Mouse (Mus musculus): ENCODE results near the gene Hspa1b. TPM values are rescaled to one million over a fixed set of nuclear protein-coding genes. Genes with fewer than 3 reads are reported as not detected.

The Hspa1b gene
- polyA plus RNA-seq, 1 experiment = not detected

- Histone ChIP-seq H3K4me1 (ENCODE audit: control insufficient read depth, insufficient read depth, low read length) (no peaks in the 10 kb centered on the region), H3K4me3 (ENCODE audit: insufficient read depth, low read depth, low read length) (no peak overlapping the region), H3K27ac (ENCODE audit: insufficient read depth, low read depth, low read length) (no peak overlapping the region)
- 72% methylated on average over 9 of the region's 9 CpGs for whole genome bisulfite sequencing
- no peak for TF ChIP-seq CTCF (IDR thresholded peaks at IDR 0.05; ENCODE audit: insufficient read depth, low read depth, low read length)
- no peak for TF ChIP-seq POLR2A (IDR thresholded peaks at IDR 0.05; ENCODE audit: insufficient read depth, low read depth, low read length)
Measured at GRCm38 (mm10) chr17:34917188-34917587, 41.9 kb downstream of the Hspa1b start.

- Histone ChIP-seq H3K4me3 (ENCODE audit: insufficient read depth, low read depth, low read length) (no peak overlapping the region), H3K27ac (ENCODE audit: insufficient read depth, low read depth, low read length) (no peak overlapping the region), H3K4me1 (ENCODE audit: control insufficient read depth, insufficient read depth, low read length) (0 out of 2 replicates have a peak, but pooled peaks cover 2% of the 10 kb centered on the region)
- no peak for TF ChIP-seq POLR2A (IDR thresholded peaks at IDR 0.05; ENCODE audit: insufficient read depth, low read depth, low read length)
- no peak for TF ChIP-seq CTCF (IDR thresholded peaks at IDR 0.05; ENCODE audit: insufficient read depth, low read depth, low read length)
- 90% methylated on average over 5 of the region's 5 CpGs for WGBS
Measured at GRCm38 (mm10) chr17:34916316-34916715, 42.7 kb downstream of the Hspa1b start.

DNA sequence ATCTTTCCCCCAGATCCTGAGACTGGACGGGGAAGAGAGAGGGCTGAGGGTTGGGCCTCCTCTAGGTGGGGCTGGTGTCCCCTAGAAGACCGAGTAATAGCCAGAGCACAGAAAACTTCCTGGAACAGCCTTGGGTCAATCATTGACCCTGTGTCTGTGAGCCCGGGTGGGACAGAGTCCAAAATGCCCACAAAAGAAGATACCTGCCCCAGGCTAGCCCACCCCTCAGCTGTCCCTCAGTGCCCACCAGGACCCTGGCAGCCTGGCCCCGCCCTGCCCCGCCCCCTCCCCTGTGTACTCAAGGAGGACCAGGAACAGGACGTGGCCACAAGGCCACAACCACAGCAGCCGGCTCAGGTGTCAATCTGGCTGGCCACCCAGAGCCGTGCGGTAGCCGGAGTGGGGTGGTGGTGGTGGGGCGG lies 43.6 kb downstream of the Hspa1b start:
- TF ChIP-seq POLR2A (IDR thresholded peaks at IDR 0.05; ENCODE audit: insufficient read depth, low read depth, low read length) = no peak
- no peak for TF ChIP-seq CTCF (IDR thresholded peaks at IDR 0.05; ENCODE audit: insufficient read depth, low read depth, low read length)
- Histone ChIP-seq H3K4me1 (ENCODE audit: control insufficient read depth, insufficient read depth, low read length) (0 out of 2 replicates have a peak, but pooled peaks cover 2% of the 10 kb centered on the region), H3K27ac (ENCODE audit: insufficient read depth, low read depth, low read length) (no peak overlapping the region), H3K4me3 (ENCODE audit: insufficient read depth, low read depth, low read length) (no peak overlapping the region)
- 27% methylated on average over 11 of the region's 11 CpGs for WGBS

DNA sequence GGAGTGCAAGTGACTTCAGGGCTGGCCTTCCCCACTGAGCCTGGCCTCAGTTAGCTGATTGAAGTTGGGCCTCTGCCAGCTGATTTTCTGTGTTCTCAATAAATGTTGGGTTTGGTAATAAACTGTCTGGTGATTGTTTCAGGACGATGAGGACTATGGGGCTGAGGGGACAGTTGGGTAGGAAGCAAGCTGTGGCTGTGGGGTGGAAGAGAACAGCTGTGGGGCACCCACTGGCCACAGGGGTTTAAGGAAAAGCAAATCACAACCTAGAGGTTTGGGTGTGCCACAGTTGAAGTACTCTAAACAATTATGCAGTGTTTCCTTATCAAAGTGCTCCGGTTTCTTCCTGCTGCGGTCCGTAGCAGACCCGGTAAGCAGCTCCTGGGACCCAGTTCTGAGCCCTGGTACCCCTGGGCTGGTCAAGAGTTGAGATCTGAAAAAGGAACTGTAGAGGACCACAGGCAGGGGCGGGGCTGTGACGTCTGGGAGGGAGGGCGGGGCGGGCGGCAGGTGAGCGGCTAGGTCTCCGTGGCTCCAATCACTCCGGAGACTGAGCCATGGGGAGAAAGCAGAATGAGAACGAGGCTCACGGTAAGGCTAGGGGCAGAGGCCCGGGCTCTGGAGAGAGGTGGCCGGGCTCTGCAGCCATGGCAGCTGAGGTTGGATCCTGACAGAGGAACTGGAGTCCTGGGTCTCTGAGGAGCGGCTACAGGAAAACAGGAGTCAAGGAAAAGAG lies 44.9 kb downstream of the Hspa1b start, which contains the start of gene Slc44a4:
Gene Slc44a4 (plus strand): TSS at position 537 of the 736 bp plus-strand sequence.
- no peak within 1 kb of the TSS for H3K27ac ChIP-seq (ENCODE audit: insufficient read depth, low read depth, low read length)
- H3K4me1 ChIP-seq (ENCODE audit: control insufficient read depth, insufficient read depth, low read length) = 0 out of 2 replicates have a peak, but pooled peaks cover 2% of the 10 kb centered on the region
- TF ChIP-seq CTCF (IDR thresholded peaks at IDR 0.05; ENCODE audit: insufficient read depth, low read depth, low read length) (no peak), POLR2A (IDR thresholded peaks at IDR 0.05; ENCODE audit: insufficient read depth, low read depth, low read length) (no peak)
- 48% methylated on average over 18 of the region's 18 CpGs for WGBS
- H3K4me3 ChIP-seq (ENCODE audit: insufficient read depth, low read depth, low read length) = no peak within 1 kb of the TSS

DNA sequence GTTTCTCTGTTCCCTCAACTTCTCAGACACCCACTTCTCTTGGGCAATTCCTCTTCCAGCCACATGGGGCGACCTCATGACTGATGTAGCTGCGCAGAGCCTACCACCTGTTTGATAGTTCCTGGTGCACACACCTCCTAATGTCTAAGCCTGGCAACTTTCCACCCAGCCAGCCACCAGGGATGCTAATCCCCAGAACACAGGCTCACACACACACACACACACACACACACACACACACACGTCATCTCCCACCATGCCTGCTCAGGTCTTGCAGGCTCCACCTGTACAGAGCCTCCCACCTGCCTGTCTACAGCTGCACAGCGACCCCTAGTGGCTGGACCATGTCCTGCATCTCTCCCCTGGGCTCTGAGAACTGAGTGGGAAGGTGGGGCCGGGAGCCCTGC lies 47.1 kb downstream of the Hspa1b start:
- 36% methylated on average over 5 of the region's 5 CpGs for WGBS
- Histone ChIP-seq H3K27ac (ENCODE audit: insufficient read depth, low read depth, low read length) (no peak overlapping the region), H3K4me3 (ENCODE audit: insufficient read depth, low read depth, low read length) (no peak overlapping the region), H3K4me1 (ENCODE audit: control insufficient read depth, insufficient read depth, low read length) (0 out of 2 replicates have a peak, but pooled peaks cover 2% of the 10 kb centered on the region)
- TF ChIP-seq POLR2A (IDR thresholded peaks at IDR 0.05; ENCODE audit: insufficient read depth, low read depth, low read length) (no peak), CTCF (IDR thresholded peaks at IDR 0.05; ENCODE audit: insufficient read depth, low read depth, low read length) (peak; percentile 91)

DNA sequence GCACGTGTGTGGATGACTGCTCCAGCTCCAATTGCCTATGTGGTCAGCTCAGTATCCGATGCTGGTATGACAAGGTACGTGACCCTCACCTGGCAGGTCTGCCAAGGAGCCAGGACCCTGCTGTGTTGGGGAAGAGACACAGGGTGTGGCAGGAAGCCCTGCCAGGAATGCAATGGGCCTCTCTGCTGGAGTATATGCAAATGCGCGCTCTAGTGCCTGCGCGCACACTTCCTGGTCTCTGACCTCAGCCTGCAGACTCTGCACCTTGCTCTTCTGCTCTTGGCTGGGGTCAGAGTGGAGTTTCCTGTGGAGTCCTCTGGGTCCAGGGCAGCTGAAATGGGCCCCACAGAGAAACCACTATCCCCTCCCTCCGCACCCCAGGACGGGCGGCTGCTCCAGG lies 48.1 kb downstream of the Hspa1b start:
- TF ChIP-seq POLR2A (IDR thresholded peaks at IDR 0.05; ENCODE audit: insufficient read depth, low read depth, low read length) (no peak), CTCF (IDR thresholded peaks at IDR 0.05; ENCODE audit: insufficient read depth, low read depth, low read length) (no peak)
- Histone ChIP-seq H3K4me3 (ENCODE audit: insufficient read depth, low read depth, low read length) (no peak overlapping the region), H3K27ac (ENCODE audit: insufficient read depth, low read depth, low read length) (no peak overlapping the region), H3K4me1 (ENCODE audit: control insufficient read depth, insufficient read depth, low read length) (0 out of 2 replicates have a peak, but pooled peaks cover 2% of the 10 kb centered on the region)
- 85% methylated on average over 10 of the region's 10 CpGs for WGBS

Other genes starting within 250 kb of the Hspa1b start
- gene C4b, start 215.4 kb downstream of the Hspa1b start, polyA plus RNA-seq (2012; ENCODE audit: insufficient read depth, insufficient read length, low replicate concordance, missing spikeins) = not detected in 2 replicates
- not detected in 2 replicates for gene Cyp21a1, start 154.7 kb downstream of the Hspa1b start, polyA plus RNA-seq (2012; ENCODE audit: insufficient read depth, insufficient read length, low replicate concordance, missing spikeins)
- not detected in 2 replicates for gene Stk19, start 122.3 kb downstream of the Hspa1b start, polyA plus RNA-seq (2012; ENCODE audit: insufficient read depth, insufficient read length, low replicate concordance, missing spikeins)
- not detected in 2 replicates for gene Dxo, start 122.2 kb downstream of the Hspa1b start, polyA plus RNA-seq (2012; ENCODE audit: insufficient read depth, insufficient read length, low replicate concordance, missing spikeins)
- not detected in 2 replicates for gene Skiv2l, start 109.0 kb downstream of the Hspa1b start, polyA plus RNA-seq (2012; ENCODE audit: insufficient read depth, insufficient read length, low replicate concordance, missing spikeins)
- not detected in 2 replicates for gene Nelfe, start 108.8 kb downstream of the Hspa1b start, polyA plus RNA-seq (2012; ENCODE audit: insufficient read depth, insufficient read length, low replicate concordance, missing spikeins)
- not detected in 2 replicates for gene Cfb, start 96.7 kb downstream of the Hspa1b start, polyA plus RNA-seq (2012; ENCODE audit: insufficient read depth, insufficient read length, low replicate concordance, missing spikeins)
- gene Zbtb12, start 79.8 kb downstream of the Hspa1b start, polyA plus RNA-seq (2012; ENCODE audit: insufficient read depth, insufficient read length, low replicate concordance, missing spikeins) = not detected in 2 replicates
- gene Gm20547, start 77.2 kb downstream of the Hspa1b start, polyA plus RNA-seq (2012; ENCODE audit: insufficient read depth, insufficient read length, low replicate concordance, missing spikeins) = not detected in 2 replicates
- not detected in 2 replicates for gene C2, start 61.0 kb downstream of the Hspa1b start, polyA plus RNA-seq (2012; ENCODE audit: insufficient read depth, insufficient read length, low replicate concordance, missing spikeins)
- gene Ehmt2, start 60.8 kb downstream of the Hspa1b start, polyA plus RNA-seq (2012; ENCODE audit: insufficient read depth, insufficient read length, low replicate concordance, missing spikeins) = 130 TPM in 1 of 2 replicates, not detected in the other
- gene Slc44a4, start 44.8 kb downstream of the Hspa1b start, polyA plus RNA-seq (2012; ENCODE audit: insufficient read depth, insufficient read length, low replicate concordance, missing spikeins) = not detected in 2 replicates
- gene Neu1, start 28.0 kb downstream of the Hspa1b start, polyA plus RNA-seq (2012; ENCODE audit: insufficient read depth, insufficient read length, low replicate concordance, missing spikeins) = not detected in 2 replicates
- not detected in 2 replicates for gene Gm20481, start 10.7 kb upstream of the Hspa1b start, polyA plus RNA-seq (2012; ENCODE audit: insufficient read depth, insufficient read length, low replicate concordance, missing spikeins)
- not detected in 2 replicates for gene Hspa1a, start 12.9 kb upstream of the Hspa1b start, polyA plus RNA-seq (2012; ENCODE audit: insufficient read depth, insufficient read length, low replicate concordance, missing spikeins)
- not detected in 2 replicates for gene Hspa1l, start 13.5 kb upstream of the Hspa1b start, polyA plus RNA-seq (2012; ENCODE audit: insufficient read depth, insufficient read length, low replicate concordance, missing spikeins)
- not detected in 2 replicates for gene Lsm2, start 22.6 kb upstream of the Hspa1b start, polyA plus RNA-seq (2012; ENCODE audit: insufficient read depth, insufficient read length, low replicate concordance, missing spikeins)
- not detected in 2 replicates for gene Vars, start 41.7 kb upstream of the Hspa1b start, polyA plus RNA-seq (2012; ENCODE audit: insufficient read depth, insufficient read length, low replicate concordance, missing spikeins)
- not detected in 2 replicates for gene Vwa7, start 57.3 kb upstream of the Hspa1b start, polyA plus RNA-seq (2012; ENCODE audit: insufficient read depth, insufficient read length, low replicate concordance, missing spikeins)
- not detected in 2 replicates for gene Sapcd1, start 68.8 kb upstream of the Hspa1b start, polyA plus RNA-seq (2012; ENCODE audit: insufficient read depth, insufficient read length, low replicate concordance, missing spikeins)
- not detected in 2 replicates for gene Msh5, start 87.5 kb upstream of the Hspa1b start, polyA plus RNA-seq (2012; ENCODE audit: insufficient read depth, insufficient read length, low replicate concordance, missing spikeins)
- not detected in 2 replicates for gene Clic1, start 90.7 kb upstream of the Hspa1b start, polyA plus RNA-seq (2012; ENCODE audit: insufficient read depth, insufficient read length, low replicate concordance, missing spikeins)
- gene Ddah2, start 99.8 kb upstream of the Hspa1b start, polyA plus RNA-seq (2012; ENCODE audit: insufficient read depth, insufficient read length, low replicate concordance, missing spikeins) = not detected in 2 replicates
- gene Ly6g6c, start 106.2 kb upstream of the Hspa1b start, polyA plus RNA-seq (2012; ENCODE audit: insufficient read depth, insufficient read length, low replicate concordance, missing spikeins) = not detected in 2 replicates
- gene Mpig6b, start 106.9 kb upstream of the Hspa1b start, polyA plus RNA-seq (2012; ENCODE audit: insufficient read depth, insufficient read length, low replicate concordance, missing spikeins) = not detected in 2 replicates
- not detected in 2 replicates for gene Ly6g6e, start 117.7 kb upstream of the Hspa1b start, polyA plus RNA-seq (2012; ENCODE audit: insufficient read depth, insufficient read length, low replicate concordance, missing spikeins)
- not detected in 2 replicates for gene Ly6g6d, start 118.8 kb upstream of the Hspa1b start, polyA plus RNA-seq (2012; ENCODE audit: insufficient read depth, insufficient read length, low replicate concordance, missing spikeins)
- not detected in 2 replicates for gene Ly6g6f, start 126.4 kb upstream of the Hspa1b start, polyA plus RNA-seq (2012; ENCODE audit: insufficient read depth, insufficient read length, low replicate concordance, missing spikeins)
- not detected in 2 replicates for gene Abhd16a, start 130.0 kb upstream of the Hspa1b start, polyA plus RNA-seq (2012; ENCODE audit: insufficient read depth, insufficient read length, low replicate concordance, missing spikeins)
- gene Ly6g5c, start 149.0 kb upstream of the Hspa1b start, polyA plus RNA-seq (2012; ENCODE audit: insufficient read depth, insufficient read length, low replicate concordance, missing spikeins) = not detected in 2 replicates
- not detected in 2 replicates for gene Ly6g5b, start 156.2 kb upstream of the Hspa1b start, polyA plus RNA-seq (2012; ENCODE audit: insufficient read depth, insufficient read length, low replicate concordance, missing spikeins)
- gene Gpank1, start 162.2 kb upstream of the Hspa1b start, polyA plus RNA-seq (2012; ENCODE audit: insufficient read depth, insufficient read length, low replicate concordance, missing spikeins) = not detected in 2 replicates
- not detected in 2 replicates for gene Csnk2b, start 162.8 kb upstream of the Hspa1b start, polyA plus RNA-seq (2012; ENCODE audit: insufficient read depth, insufficient read length, low replicate concordance, missing spikeins)
- gene D17H6S53E, start 167.1 kb upstream of the Hspa1b start, polyA plus RNA-seq (2012; ENCODE audit: insufficient read depth, insufficient read length, low replicate concordance, missing spikeins) = not detected in 2 replicates
- gene Apom, start 172.8 kb upstream of the Hspa1b start, polyA plus RNA-seq (2012; ENCODE audit: insufficient read depth, insufficient read length, low replicate concordance, missing spikeins) = not detected in 2 replicates
- gene Bag6, start 175.9 kb upstream of the Hspa1b start, polyA plus RNA-seq (2012; ENCODE audit: insufficient read depth, insufficient read length, low replicate concordance, missing spikeins) = 684 TPM in 1 of 2 replicates, not detected in the other
- 146 and 391 TPM in 2 replicates for gene Prrc2a, start 205.7 kb upstream of the Hspa1b start, polyA plus RNA-seq (2012; ENCODE audit: insufficient read depth, insufficient read length, low replicate concordance, missing spikeins)
- not detected in 2 replicates for gene Aif1, start 216.8 kb upstream of the Hspa1b start, polyA plus RNA-seq (2012; ENCODE audit: insufficient read depth, insufficient read length, low replicate concordance, missing spikeins)
- gene Lst1, start 229.2 kb upstream of the Hspa1b start, polyA plus RNA-seq (2012; ENCODE audit: insufficient read depth, insufficient read length, low replicate concordance, missing spikeins) = not detected in 2 replicates
- not detected in 2 replicates for gene Ltb, start 235.2 kb upstream of the Hspa1b start, polyA plus RNA-seq (2012; ENCODE audit: insufficient read depth, insufficient read length, low replicate concordance, missing spikeins)
- gene Tnf, start 242.8 kb upstream of the Hspa1b start, polyA plus RNA-seq (2012; ENCODE audit: insufficient read depth, insufficient read length, low replicate concordance, missing spikeins) = not detected in 2 replicates
- gene Lta, start 246.1 kb upstream of the Hspa1b start, polyA plus RNA-seq (2012; ENCODE audit: insufficient read depth, insufficient read length, low replicate concordance, missing spikeins) = not detected in 2 replicates

All from olfactory bulb, adult 2 months (tissue).